Mouse (Mus musculus) urinary bladder, postnatal 4 days (tissue): Measurements from ENCODE around the gene Bdp1.

ENCODE experiments used
- DNase-seq, 2 experiments: peaks; one replicate each; pipeline ENCODE4 v3.0.0; 2021 to 2022; ENCODE audit warnings: low spot score in 2 of 2

Bdp1 gene

GRCm38 (mm10) chr13:100103748-100104254 is at the start of gene Bdp1:
Gene Bdp1 (minus strand): TSS chr13:100104070.
- peak; percentile 89 to 95 for DNase-seq

GRCm38 (mm10) chr13:100152659-100153058 is 48.8 kb upstream of the Bdp1 start:
- no peak for DNase-seq

DNA sequence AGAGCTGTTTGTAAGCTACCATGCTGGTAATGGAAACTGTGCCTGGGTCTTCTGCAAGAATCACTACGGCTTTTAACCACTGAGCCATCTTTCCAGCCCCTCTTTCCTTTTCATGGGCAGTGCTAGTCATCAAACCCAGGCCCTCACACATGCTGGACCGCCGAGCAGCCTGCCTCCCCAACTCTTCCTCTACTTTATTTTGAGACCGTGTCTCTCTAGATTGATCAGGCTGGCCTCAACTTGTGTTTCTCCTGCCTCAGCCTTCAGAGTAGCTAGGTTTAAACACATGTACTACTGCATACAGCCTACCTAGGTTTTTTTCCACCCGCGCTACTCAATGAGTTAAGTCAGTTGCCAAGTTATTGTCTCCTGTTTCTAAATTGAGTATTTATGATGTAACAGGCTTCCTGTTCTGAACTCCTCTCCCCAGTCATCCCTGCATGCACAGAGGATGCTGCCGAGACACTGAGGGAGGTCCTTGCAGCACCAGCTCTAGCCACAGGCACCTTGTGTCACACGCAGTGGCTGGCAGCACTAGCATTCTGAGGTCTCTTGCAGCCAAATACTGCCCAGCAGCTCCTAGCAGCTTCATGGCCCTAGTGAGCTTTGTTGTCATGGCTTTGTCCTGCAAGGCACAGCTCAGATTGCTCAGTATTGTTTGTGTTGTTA is 37.9 kb upstream of the Bdp1 start:
- DNase-seq: no peak

GRCm38 (mm10) chr13:100125258-100125643 is 21.4 kb upstream of the Bdp1 start:
- no peak for DNase-seq

DNA sequence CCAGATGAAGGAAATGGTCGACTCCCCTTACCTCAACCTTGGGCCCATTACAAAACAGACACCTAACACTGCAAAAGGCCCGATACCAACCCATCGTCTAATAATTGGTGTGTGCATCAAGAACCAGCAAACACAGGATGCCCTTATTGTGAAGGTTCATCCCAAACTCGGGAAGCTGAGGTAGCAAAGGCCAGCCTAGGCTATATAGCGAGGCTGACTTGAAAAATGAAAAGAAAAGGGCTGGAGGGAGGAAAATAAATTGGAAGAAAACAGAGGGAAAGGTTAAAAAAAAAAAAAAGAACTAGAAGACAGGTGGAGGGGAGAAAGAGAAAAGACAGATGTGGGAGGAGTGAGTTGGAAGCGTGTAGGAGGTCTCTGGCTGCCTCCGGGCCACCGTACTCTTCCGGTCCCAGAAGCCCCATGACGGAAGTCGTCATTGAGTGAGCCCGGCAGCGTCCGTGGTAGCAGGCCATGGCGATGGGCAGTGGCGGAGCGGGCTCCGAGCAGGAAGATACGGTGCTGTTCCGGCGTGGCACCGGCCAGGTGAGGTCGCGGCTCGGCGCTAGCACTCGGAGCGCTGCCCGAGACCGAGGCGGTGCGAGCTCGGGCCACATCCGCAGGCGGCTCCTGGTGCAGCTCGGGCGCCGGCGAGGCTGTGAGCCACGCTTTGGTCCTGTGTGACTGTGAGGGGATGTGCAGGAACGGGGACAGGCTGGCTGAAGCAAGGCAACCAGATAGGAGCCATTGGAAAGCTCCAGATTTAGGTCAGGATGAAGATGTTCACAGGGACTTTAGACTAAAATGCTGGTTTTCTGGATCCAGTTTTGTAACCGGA is 20.8 kb upstream of the Bdp1 start, which contains the start of gene Smn1:
Gene Smn1, plus strand, starts transcription at position 430 of the 835 bp plus-strand sequence.
- peak; percentile 84 to 89 for DNase-seq

DNA sequence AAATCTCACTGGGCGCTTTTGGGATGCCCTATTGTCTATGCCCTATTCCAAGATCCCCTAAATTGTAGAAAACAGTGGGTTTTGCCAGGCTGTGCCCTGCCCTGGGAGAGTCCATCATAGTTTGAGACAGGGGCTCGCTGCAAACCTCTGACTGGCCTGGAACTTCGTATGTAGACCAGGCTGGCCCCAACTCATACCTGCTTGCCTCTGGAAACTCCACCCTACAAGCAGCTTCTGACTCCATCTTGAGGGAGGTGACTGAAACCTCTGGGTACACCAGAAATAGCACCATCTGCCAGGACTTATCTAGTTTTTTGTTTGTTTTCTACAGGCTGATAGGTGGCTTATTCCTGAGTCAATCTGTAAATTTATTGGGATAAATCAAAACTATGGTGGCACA is 20.1 kb upstream of the Bdp1 start:
- no peak for DNase-seq

DNA sequence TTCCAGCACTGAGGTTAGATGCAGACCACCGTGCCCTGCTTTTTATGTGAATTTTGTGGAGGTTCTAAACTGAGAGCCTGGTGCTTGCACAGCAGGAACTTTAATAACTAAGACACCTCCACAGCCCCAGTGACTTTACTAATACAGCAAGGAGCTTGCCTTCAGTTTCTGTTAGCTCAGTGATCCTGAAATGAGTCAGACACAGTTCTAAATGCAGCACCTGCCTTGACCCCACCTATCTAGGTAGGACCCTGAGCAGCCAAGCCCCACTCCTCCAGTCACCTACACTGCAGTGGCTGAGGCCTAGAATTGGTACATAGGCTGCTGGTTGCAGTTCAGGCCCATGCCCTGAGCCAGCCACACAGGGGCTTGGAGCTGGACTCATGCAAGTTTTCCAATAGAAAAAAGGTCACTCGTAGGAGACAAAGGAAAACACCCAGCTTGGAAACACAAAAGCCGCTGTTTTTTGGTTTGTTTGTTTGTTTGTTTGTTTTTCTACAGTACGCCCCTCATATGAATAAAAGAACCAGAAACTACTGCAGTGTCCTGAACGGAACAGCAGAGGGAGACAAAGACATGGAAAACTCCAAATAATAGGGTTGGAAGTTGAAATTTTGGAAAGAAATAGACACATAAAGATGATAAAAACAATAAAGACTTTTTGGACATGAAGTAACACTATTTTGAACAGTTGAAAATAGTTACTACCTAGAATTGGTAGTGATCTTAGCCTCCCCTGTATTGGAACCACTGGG is 8.5 kb upstream of the Bdp1 start:
- DNase-seq: no peak

DNA sequence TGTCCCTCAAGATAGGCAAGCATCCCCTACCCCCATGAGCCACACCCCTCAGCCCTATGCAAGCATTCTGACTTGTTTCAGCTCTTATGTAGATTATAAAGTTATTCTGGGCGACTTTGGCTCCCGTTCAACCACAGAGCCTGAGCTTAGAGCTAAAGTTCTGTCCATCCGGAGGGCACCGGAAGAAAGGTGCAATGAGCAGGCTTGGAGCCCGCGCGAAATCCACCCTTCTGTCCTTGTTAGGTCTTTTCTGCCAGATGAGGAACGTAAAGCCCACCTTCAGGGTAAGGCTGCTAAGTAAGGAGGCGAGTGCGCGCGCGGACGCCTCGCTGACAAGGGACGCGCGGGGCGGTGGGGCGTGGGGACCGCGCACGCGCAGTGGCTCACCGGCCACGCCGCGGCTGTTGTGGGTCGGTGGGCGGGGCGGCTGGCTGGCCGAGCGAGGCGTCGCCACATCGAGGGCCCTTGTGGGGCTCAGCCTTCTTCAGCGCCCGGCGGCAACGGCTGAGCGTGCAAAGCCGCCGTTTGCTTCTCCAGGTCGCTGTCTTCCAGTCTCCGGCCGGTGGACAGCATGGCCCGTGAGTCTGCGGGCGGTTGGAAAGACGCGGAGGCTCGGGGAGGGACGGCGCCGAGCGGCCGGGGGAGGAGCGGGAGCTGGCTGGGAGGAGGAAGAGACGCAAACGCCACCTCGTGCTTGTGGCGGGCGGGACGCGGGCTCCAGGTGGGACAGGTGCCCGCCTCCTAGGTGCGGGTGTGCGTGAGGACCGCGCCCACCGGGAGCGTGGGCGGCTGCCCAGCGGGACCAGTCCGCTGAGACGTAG is 4.0 kb upstream of the Bdp1 start, which contains the start of gene Serf1:
Gene Serf1, plus strand, starts transcription at position 361 of the 821 bp plus-strand sequence.
- peak; percentile 80 to 83 for DNase-seq

GRCm38 (mm10) chr13:100103052-100103658 is 715 bp downstream of the Bdp1 start:
- no peak for DNase-seq

GRCm38 (mm10) chr13:100098808-100099207 is 5.1 kb downstream of the Bdp1 start:
- no peak for DNase-seq

DNA sequence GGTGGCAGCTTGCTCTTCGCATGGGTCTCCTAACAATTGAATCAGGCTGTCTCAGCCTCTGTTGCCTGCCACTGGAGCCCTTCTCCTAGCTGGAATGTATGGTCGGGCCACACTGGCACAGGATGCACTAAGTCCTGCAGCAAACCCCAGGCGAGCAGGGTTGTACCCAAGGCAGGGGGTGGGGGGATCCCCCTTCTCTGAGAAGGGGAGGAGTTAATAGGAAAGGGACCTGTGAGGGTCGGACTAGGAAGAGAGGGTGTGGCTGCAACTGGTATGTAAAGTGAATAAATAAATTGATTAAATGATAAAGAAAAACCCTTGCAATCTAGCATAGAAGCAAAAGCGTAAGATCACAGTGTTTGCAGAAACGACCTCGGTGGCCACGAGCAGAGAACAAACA is 32.4 kb downstream of the Bdp1 start:
- no peak for DNase-seq

DNA sequence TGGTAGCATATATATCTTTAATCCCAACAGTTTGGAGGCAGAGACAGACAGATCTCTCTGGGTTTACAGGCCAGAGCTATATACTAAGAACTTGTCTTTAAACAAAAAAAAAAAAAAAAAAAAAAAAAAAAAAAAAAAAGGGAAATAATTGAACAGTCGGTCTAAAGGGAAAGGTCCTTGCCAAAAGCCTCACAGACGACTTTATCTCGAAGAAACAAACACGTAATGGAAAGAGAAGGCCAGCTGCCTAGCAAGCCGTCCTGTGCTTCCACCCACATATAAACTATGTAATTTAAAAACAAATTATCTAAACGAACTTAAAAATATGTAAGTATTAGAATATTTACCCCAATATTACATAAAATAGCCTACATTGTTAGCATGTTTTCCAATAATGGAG is 36.0 kb downstream of the Bdp1 start:
- DNase-seq: no peak

GRCm38 (mm10) chr13:100063936-100064335 is 39.9 kb downstream of the Bdp1 start:
- DNase-seq: no peak

GRCm38 (mm10) chr13:100057738-100058137 is 46.1 kb downstream of the Bdp1 start:
- peak in 1 of 2 experiments; percentile 60 for DNase-seq

DNA sequence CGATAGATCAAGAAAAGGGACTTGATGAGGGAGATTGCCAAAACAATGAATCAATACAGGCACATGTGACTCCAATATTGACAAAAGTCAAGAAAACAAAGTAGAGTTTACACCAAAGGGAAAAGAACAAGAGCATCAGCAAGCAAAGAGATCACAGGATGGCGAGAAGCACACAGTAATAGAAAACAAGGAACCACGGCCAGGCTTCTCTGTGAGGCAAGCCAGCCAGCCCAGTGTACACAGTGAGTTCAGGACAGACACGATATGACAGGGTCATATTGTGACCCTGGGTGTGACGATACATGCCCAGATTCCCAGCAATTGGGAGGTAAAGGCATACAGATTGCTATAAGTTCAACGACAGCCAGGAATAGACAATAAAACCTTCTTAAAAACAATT is 77.9 kb downstream of the Bdp1 start:
- DNase-seq: no peak

GRCm38 (mm10) chr13:100016891-100017290 is 87.0 kb downstream of the Bdp1 start:
- no peak for DNase-seq

GRCm38 (mm10) chr13:100015937-100016336 is 87.9 kb downstream of the Bdp1 start:
- no peak for DNase-seq

GRCm38 (mm10) chr13:100014906-100015895 is 88.7 kb downstream of the Bdp1 start, which contains the start of gene Mccc2:
Gene Mccc2 (minus strand): TSS chr13:100015639.
- DNase-seq: peak; percentile 81 to 84

GRCm38 (mm10) chr13:100005911-100006496 is 97.9 kb downstream of the Bdp1 start:
- DNase-seq: no peak
